Mouse (Mus musculus) hindbrain, embryonic 14.5 days (tissue): ENCODE measurements around the gene Slc17a7. TPM values are rescaled to one million over a fixed set of nuclear protein-coding genes. Genes with fewer than 3 reads are reported as not detected.

Source experiments
- ATAC-seq: fragments of 200-750 bp; cut with Nextera tagmentation; 2 replicates; pipeline ENCODE4 v1.8.0; 2017; ENCODE audit warnings: moderate number of reproducible peaks, mild to moderate bottlenecking, moderate TSS enrichment, moderate library complexity; ENCODE audit not compliant: low FRiP score
- DNase-seq: peaks from one replicate; pipeline ENCODE4 v3.0.0-alpha.2; 2015; ENCODE audit warnings: low spot score
- H3K27ac ChIP-seq: fragments of 300-500 bp; sonication (generic); 2 replicates; pipeline ENCODE4 v1.5.1; 2014; ENCODE audit warnings: mild to moderate bottlenecking, moderate library complexity
- H3K27me3 ChIP-seq: fragments of 300-500 bp; sonication (generic); 2 replicates; pipeline ENCODE4 v1.6.1; 2014; ENCODE audit warnings: mild to moderate bottlenecking, low read length, mixed read lengths; ENCODE audit not compliant: control insufficient read depth, insufficient read depth
- H3K36me3 ChIP-seq: fragments of 300-500 bp; sonication (generic); replicated peaks from 2 replicates; pipeline ENCODE4 v1.6.1; 2014; ENCODE audit not compliant: control insufficient read depth, insufficient read depth
- H3K4me1 ChIP-seq: fragments of 300-500 bp; sonication (generic); replicated peaks from 2 replicates; pipeline ENCODE4 v1.6.1; 2014; ENCODE audit warnings: antibody characterized with exemption, low read length, mixed read lengths; ENCODE audit not compliant: control insufficient read depth, insufficient read depth
- H3K4me2 ChIP-seq: fragments of 300-500 bp; sonication (generic); replicated peaks from 2 replicates; pipeline ENCODE4 v1.6.1; 2014; ENCODE audit warnings: mild to moderate bottlenecking, moderate library complexity
- H3K4me3 ChIP-seq: fragments of 300-500 bp; sonication (generic); replicated peaks from 2 replicates; pipeline ENCODE4 v1.5.1; 2014; ENCODE audit warnings: mild to moderate bottlenecking, low read length
- H3K9ac ChIP-seq: fragments of 300-500 bp; sonication (generic); 2 replicates; pipeline ENCODE4 v1.6.1; 2014
- H3K9me3 ChIP-seq: fragments of 300-500 bp; sonication (generic); 2 replicates; pipeline ENCODE4 v1.6.1; 2016; ENCODE audit warnings: low read length; ENCODE audit not compliant: control insufficient read depth
- WGBS: fragments of 180-500 bp; shearing (Covaris S2); extraction: QIAGEN DNeasy Blood & Tissue Kit; methylation state at CpG from one replicate; pipeline ENCODE4 v1.1.7; 2014; 5-methylcytosine and 5-hydroxymethylcytosine counted together
- polyA plus RNA-seq: library from polyadenylated mRNA; unstranded; fragments of >200 nt; fragmentation: Nextera tagmentation; extraction: Ambion mirVana; gene quantifications from 2 replicates; pipeline ENCODE4 v1.2.1, GENCODE M21; 2014

Gene Slc17a7
- polyA plus RNA-seq, 1 experiment from 2014 or later = 0.48 TPM

- no peak overlapping the region for H3K9ac ChIP-seq
- no peak for ATAC-seq
- no peak for DNase-seq
- no peaks in the 10 kb centered on the region for H3K4me1 ChIP-seq
- no peak overlapping the region for H3K27ac ChIP-seq
- no peaks in the 10 kb centered on the region for H3K36me3 ChIP-seq
- H3K4me2 ChIP-seq = no peak overlapping the region
- no peak overlapping the region for H3K4me3 ChIP-seq
- no peaks in the 10 kb centered on the region for H3K9me3 ChIP-seq
- 0 out of 2 replicates have a peak, but pooled peaks cover 6% of the 10 kb centered on the region for H3K27me3 ChIP-seq
- WGBS = 91% methylated on average over 6 of the region's 6 CpGs
These were observed 26.4 kb downstream of the Slc17a7 start for GRCm38 (mm10) chr7:45190186-45190585.

- Histone ChIP-seq H3K9ac (no peak overlapping the region), H3K4me3 (no peak overlapping the region), H3K9me3 (no peaks in the 10 kb centered on the region), H3K27ac (no peak overlapping the region), H3K4me1 (no peaks in the 10 kb centered on the region), H3K4me2 (no peak overlapping the region), H3K27me3 (0 out of 2 replicates have a peak, but pooled peaks cover 6% of the 10 kb centered on the region), H3K36me3 (no peaks in the 10 kb centered on the region)
- 82% methylated on average over 2 of the region's 2 CpGs for WGBS
- DNase-seq (no peak), ATAC-seq (no peak)
These were observed 27.4 kb downstream of the Slc17a7 start for GRCm38 (mm10) chr7:45191161-45191560.

DNA sequence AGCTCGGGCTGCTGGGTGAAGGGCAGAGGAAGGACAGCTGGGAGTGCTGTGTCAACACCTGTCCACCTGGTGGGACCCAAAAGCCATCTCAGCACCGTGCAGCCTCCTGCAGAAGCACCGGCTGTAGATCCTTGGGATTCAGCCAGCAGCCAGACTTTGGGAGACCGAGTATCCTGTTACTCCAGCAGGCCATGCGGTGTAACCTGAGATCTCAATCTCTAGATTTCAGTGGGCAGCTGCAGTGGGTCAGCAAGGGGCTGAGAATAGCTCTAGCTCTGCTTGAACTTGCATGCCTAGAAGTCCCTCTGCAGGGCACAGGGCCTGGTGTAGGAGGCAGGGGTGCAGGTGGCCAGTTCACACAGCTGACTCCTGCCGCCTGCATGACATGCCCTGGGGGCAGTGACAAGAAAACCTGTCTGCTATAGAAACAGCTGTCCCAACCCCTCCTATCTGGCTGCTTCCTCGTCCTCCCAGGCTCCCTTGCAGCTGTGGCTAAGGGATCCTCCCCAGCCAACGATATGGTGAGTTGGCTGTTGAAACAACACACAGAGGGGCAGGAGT is 28.1 kb downstream of the Slc17a7 start:
- 28% methylated on average over 8 of the region's 8 CpGs for WGBS
- Histone ChIP-seq H3K9ac (no peak overlapping the region), H3K4me1 (no peaks in the 10 kb centered on the region), H3K27ac (no peak overlapping the region), H3K9me3 (no peaks in the 10 kb centered on the region), H3K27me3 (0 out of 2 replicates have a peak, but pooled peaks cover 6% of the 10 kb centered on the region), H3K36me3 (no peaks in the 10 kb centered on the region), H3K4me3 (no peak overlapping the region), H3K4me2 (no peak overlapping the region)
- ATAC-seq (no peak), DNase-seq (no peak)

- Histone ChIP-seq H3K27ac (no peak overlapping the region), H3K4me3 (no peak overlapping the region), H3K4me1 (no peaks in the 10 kb centered on the region), H3K4me2 (no peak overlapping the region), H3K9ac (no peak overlapping the region), H3K9me3 (no peaks in the 10 kb centered on the region), H3K36me3 (no peaks in the 10 kb centered on the region), H3K27me3 (0 out of 2 replicates have a peak, but pooled peaks cover 6% of the 10 kb centered on the region)
- DNase-seq = no peak
- ATAC-seq = no peak
- WGBS = 79% methylated on average over 7 of the region's 7 CpGs
These were observed 29.0 kb downstream of the Slc17a7 start for GRCm38 (mm10) chr7:45192585-45193310.

DNA sequence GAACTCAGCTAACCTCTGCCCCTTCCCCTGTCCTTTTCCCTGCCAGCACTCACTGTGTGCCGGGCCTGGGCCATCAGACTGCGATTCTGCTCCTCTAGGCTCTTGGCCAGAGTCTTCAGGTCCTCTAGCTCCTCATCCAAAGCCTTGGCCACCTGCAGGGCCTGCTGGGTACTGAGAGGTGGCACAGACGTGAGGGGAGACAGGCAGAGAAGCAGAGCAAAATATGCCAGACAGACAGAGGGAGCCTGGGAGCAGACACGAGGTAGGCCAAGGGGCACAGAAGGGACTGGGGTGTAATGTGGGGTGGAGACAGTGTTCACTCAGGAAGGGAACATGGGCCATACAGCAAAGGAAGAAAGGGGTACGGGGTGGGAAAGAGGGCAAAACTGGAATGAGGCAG is 29.7 kb downstream of the Slc17a7 start:
- Histone ChIP-seq H3K4me3 (no peak overlapping the region), H3K9me3 (no peaks in the 10 kb centered on the region), H3K27me3 (0 out of 2 replicates have a peak, but pooled peaks cover 6% of the 10 kb centered on the region), H3K4me1 (no peaks in the 10 kb centered on the region), H3K9ac (no peak overlapping the region), H3K4me2 (no peak overlapping the region), H3K36me3 (no peaks in the 10 kb centered on the region), H3K27ac (no peak overlapping the region)
- DNase-seq = no peak
- 69% methylated on average over 5 of the region's 5 CpGs for WGBS
- no peak for ATAC-seq

DNA sequence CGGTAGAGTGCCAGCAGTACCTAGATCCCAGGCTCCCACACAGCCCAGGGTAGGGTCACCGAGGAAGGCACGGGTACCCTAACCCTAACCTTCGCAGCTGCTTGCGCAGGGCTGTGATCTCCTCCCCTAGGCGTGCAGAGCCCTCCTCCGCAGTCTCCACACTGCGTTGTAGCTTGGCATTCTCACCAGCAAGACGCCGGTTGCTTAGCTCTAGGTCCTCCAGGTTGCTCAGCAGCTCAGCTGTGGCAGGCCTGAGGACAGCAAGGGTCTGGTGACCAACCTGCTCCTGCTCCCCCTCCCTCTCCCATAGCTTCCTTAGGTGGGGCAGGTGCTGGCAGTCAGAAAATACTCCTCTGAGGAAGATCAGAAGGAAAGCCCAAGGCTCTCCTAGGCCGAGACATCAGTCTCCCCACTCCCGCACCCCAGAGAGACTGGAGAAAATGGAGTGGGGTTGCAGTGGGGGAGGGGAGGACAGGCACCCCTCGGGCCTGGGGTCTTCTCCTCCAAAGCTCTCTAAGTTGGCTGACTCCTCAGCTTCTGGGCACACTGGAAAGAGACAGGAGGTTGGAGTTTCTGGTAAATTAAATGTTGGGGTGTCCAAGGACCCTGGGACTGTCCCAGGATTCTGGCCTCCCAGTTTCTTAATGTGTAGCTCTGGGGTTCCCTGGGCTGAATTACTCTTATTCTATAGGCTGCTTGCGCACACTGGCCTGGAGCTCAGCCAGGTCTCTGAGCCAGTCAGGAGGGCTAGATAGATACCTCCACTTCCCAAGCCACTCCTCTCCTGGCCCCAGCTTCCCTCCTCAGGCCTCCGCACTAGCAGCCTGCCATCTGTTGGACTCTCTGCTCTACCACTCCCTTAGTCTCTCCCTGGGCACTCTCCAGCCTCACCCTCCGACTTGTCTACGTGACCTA is 30.4 kb downstream of the Slc17a7 start:
- no peak for ATAC-seq
- H3K27ac ChIP-seq = no peak overlapping the region
- 69% methylated on average over 17 of the region's 17 CpGs for WGBS
- no peak overlapping the region for H3K9ac ChIP-seq
- H3K9me3 ChIP-seq = no peaks in the 10 kb centered on the region
- no peaks in the 10 kb centered on the region for H3K4me1 ChIP-seq
- no peak overlapping the region for H3K4me2 ChIP-seq
- DNase-seq = no peak
- H3K36me3 ChIP-seq = no peaks in the 10 kb centered on the region
- H3K4me3 ChIP-seq = no peak overlapping the region
- H3K27me3 ChIP-seq = 0 out of 2 replicates have a peak, but pooled peaks cover 6% of the 10 kb centered on the region

DNA sequence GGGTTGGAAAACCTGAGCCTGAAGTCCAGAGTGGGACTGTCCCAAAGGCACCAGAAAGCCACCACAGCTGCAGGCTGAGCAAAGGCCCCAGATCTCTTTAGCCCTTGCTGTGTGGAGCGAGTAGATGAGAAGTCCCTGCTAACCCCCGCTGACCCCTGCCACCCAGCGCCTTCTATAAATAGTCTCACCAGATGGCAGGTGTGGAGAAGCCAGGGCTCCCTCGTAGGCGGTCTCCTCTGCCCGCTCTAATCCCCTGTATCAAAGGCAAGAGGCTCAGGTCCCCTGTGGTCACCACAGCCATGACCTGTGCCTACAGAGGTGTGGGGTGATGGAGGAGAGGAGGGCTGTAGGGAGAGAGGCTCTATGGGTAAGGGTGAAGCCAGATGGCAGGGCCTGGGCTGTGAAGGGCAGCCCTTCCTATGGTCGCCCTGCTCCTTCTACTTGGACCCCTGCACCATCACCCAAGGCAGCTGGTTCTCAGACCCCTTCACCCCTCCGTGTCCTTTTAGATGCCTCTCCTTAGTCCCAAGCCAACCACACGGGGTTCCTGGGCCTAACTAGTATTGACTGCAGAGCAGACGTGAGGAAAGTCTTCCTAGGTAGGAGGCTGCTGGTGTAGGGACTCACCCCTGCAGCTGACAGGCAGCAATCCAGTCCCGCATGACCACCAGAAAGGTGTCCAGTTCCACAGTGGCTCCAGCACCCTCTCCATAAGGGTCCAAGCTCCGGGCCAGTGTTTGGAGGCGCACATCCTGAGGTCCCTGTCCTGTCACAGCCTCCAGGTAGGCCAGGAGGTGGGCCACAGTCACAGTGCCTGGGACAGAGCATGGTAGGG is 31.8 kb downstream of the Slc17a7 start:
- no peak overlapping the region for H3K9ac ChIP-seq
- ATAC-seq (no peak), DNase-seq (no peak)
- no peak overlapping the region for H3K4me3 ChIP-seq
- H3K36me3 ChIP-seq = no peaks in the 10 kb centered on the region
- no peak overlapping the region for H3K4me2 ChIP-seq
- 0 out of 2 replicates have a peak, but pooled peaks cover 4% of the 10 kb centered on the region for H3K27me3 ChIP-seq
- no peak overlapping the region for H3K27ac ChIP-seq
- no peaks in the 10 kb centered on the region for H3K9me3 ChIP-seq
- WGBS = 60% methylated on average over 13 of the region's 13 CpGs
- no peaks in the 10 kb centered on the region for H3K4me1 ChIP-seq

- no peaks in the 10 kb centered on the region for H3K36me3 ChIP-seq
- no peaks in the 10 kb centered on the region for H3K27me3 ChIP-seq
- H3K9me3 ChIP-seq = no peaks in the 10 kb centered on the region
- no peak overlapping the region for H3K4me3 ChIP-seq
- H3K4me1 ChIP-seq = no peaks in the 10 kb centered on the region
- no peak for ATAC-seq
- DNase-seq = no peak
- H3K9ac ChIP-seq = no peak overlapping the region
- WGBS = 80% methylated on average over 4 of the region's 4 CpGs
- H3K27ac ChIP-seq = no peak overlapping the region
- no peak overlapping the region for H3K4me2 ChIP-seq
These were observed 32.4 kb downstream of the Slc17a7 start for GRCm38 (mm10) chr7:45196176-45196535.
